Mouse (Mus musculus) mesoderm, embryonic 11.5 days (tissue): ENCODE measurements around the gene Pip5k1b.

Experiments used
- DNase-seq: peaks from one replicate; pipeline ENCODE4 v3.0.0-alpha.2; 2012; ENCODE audit warnings: low read depth, low spot score

Gene Pip5k1b

DNA sequence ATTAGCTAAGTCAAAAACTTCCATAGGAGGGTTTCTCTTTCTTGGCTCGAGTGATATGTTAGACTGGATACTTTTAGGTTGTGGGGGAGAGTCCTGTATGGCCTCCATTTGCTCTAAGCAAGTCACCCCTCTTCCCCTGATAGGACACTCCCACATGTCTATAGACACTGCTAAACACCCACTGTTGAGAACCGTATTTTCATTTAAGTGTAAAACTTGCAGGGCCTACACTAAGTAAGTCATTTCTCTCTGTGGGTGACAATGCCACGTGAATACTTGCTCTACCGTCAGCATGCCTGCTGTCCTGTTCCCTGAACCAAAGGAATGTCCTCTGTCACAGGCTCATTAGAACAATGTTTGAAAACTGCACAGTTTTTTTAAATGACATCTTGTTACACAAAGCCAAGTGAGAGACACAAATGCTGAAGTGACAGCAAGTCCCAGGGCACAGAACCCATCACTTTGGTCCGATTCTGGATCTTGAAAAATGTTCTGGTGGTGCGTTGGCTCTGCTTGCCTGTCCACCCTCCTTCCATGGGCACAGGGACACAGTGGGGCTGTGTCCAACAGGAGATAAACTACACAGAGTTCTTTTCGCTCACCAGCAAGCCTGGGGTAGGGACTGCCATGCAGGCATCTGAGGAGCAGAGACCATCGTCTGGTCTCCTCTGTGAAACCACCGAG is 138.6 kb downstream of the Pip5k1b start:
- no peak for DNase-seq

DNA sequence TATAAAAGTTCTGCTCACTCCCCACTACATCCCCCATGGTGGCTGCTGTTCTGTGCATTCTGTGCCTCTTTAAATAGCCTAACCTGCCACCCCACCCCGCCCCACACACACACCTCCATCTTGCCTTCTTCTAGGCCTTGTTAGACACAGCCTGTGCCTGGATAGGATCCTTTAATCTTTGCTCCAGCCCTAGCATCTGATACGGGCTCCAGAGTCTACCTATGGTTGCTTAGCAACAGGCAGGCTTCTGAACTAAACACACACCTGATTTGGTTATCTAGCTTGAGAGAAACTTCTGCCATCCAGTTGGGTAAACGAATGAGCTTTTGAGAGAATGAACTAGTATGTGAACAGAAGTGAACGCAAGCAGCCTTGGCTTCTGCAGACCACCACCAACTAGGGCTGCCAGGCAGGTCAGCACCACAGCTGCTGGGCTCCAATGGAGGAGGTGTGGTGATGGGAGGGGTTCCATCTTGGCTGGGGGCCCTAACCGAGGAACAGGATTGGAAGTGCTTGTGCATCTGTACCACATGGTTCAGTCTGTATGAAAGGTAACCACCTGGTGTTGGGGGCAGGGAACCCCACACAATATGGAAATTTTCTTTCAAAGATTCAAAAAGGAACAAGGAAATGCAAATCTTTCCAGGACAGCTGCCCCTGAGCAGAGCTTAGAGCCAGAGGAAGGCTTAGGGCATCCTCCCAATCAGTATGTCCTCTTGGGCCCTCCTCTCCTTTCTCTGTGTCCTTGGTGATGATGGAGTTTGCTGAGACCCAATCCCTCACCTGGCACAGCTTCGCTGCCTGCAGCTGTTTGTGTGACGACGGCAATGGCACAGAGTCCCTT is 139.7 kb downstream of the Pip5k1b start:
- no peak for DNase-seq

DNA sequence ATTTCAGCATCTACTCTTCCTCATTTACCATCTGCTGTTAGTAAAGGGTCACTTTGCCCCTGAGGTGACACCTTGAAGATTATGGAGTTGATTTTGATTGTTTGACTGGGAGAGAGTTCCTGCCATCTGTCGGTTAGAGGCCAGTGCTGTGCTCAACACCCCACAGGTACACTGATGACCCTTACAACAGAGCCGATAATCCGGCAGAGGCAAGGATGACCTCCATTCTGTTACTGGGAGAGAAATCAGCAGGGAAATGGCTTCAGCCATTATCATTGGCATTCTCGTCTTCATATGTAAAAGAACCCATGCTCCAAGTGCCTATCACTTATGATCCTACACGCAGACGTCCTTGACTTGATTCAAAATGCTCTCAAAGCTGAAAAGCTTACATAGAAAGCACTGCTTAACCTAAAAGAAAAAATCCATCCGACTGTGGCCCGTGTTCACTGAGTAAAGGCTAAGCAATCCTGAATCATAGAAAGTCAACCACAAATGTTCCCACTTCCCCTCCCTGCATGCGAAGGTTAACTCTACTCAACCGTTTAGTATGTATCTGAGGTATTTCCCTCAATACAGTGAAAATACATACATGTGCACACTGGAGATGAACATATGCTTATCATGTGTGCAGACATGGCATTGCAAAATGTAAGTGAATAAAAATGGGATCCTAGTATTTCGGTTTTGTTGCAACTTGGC is 146.7 kb downstream of the Pip5k1b start:
- no peak for DNase-seq

DNA sequence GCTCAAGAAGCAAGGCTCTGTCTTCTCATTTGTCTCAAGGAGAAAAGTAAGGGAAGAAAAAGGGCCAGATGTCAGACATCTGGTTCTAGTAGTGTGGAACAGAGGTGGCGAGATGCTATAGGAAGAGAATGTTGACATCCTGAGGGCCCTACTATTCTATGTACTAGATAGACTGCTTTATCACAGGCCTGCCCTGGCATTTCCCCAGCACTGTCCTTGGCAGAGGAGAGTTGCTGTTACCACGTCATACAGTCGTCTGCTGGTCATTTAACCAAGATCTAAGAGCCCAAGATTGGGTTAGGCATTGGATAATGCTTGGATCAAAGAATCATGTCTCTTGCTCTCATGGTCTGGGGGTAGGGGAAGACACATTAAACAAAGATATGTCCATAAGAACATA is 151.0 kb downstream of the Pip5k1b start:
- DNase-seq = no peak

DNA sequence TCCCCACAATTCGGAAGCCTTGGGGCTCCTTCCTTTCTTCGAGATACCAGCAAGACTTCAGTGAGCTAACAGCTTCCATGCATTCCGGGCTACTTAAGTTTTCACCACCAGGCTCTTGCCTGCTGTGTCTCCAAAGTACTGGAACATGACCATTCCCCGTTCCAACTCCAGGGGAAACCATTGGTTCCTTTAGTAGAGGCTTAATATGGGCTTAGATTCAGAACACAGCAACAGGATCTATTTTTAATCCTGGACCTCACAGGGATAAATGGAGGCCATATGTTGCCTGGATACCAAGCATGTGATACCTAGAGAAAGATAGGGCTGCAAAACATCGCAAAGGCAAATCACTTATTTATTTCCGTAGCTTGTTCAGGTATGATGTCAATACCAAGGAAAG is 152.4 kb downstream of the Pip5k1b start:
- DNase-seq = no peak

DNA sequence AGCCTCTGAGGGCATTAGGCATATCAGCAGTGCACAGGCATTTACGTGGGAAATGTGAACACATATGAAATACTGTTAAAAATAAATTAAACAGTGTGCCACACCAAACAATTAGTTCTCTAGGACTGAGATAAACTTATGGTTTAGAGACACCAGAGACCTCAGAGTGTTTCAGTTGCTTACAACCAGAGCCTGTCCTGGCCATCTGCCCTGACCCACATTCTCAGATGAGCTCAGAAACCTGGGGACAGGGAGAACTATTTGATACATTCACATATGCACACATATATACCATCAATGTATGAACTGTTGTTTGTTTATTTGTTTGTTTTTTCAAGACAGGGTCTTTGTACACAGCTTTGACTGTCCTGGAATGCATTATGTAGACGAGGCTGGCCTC is 161.8 kb downstream of the Pip5k1b start:
- no peak for DNase-seq

DNA sequence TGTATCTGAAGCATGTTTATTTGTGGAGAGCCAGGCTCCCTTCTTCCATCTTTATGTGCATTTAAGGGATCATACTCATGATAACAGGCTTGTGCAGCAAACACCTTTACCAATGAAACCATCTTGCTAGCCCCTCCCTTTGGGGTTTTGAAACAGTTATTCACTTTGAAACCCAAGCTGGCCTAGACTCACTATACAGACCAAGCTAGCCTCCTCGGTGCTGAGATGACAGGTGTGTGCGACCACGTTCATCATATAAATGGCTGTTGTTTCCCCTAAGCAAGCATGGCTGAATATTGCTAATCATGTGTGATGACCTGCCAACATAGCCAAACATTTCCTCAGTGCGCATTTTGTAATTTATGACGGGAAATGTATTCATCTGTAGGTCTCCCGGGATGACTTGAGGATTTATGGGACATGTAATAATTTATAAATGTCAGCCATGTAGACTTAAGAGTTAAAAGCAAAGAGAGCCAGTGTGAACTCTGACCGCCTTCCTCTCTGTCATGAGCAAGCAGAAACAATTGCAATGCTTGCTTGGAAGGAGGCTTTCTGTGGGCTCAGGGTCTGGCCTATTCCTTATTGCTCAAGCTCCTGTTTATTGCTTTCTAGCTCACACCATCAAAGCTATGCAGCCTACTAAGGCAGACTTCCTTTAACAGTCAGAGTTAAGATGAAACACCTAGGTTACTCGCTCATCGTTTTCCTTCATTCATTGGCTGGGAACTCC is 164.0 kb downstream of the Pip5k1b start:
- DNase-seq = peak; percentile 84

DNA sequence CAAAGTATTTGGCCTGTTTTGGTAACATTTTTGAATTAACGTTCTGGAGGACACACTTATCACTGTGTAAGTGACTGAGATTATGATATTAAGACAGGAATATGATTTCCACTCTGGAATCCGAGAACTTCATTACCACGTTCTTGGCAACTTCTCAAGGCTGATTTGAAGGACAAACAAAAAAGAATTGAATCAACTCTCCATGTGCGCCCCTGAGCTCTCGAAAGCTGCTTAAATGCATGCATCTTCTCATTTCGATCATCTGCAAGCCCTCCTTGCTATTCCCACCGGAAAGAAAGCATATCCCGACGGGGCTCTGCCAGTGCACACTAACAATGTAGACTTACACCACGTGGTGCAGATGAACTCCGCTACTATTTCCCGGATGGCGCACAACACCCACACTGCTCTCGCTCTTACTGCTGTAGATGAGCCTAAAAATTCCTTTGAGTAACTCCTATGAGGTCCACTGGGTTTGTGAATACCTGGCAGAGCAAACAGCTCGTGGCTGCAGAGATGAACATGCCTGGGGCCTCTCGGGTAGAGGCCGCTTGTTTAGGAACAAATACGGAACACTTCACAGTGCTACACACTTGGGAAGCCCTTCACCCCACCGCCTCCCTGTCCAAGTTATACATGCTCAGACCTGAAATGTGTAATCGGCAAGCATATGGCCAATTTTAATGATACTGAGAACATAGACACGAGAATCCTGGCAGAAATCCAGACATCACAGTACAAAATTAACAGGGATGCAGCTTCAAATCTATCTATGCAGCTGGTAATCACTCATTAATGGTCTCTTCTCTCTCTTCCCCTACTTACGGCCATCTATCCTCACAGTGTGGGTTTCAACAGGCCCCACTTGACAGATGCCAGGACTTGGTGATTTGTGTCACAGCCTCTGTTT is 168.5 kb downstream of the Pip5k1b start:
- DNase-seq = no peak

DNA sequence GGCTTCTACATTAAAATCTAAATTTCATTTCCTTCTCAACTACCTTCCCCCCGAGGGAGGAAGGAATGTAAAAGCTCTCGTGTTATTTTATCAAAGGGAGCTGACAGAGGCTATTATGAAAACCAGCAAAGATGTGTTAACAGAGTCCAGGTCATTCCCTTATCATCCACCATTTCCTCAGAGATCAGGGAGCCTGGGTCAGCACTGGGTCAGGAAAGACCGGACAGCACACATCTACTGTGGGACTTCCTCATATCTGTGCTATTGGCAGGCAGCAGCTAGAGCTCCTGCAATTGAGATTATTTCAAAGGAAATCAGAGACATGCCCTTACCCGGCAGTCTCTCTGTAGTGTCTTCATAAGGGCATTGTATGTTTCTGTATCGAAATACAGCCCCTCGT is 177.2 kb downstream of the Pip5k1b start:
- DNase-seq = no peak

DNA sequence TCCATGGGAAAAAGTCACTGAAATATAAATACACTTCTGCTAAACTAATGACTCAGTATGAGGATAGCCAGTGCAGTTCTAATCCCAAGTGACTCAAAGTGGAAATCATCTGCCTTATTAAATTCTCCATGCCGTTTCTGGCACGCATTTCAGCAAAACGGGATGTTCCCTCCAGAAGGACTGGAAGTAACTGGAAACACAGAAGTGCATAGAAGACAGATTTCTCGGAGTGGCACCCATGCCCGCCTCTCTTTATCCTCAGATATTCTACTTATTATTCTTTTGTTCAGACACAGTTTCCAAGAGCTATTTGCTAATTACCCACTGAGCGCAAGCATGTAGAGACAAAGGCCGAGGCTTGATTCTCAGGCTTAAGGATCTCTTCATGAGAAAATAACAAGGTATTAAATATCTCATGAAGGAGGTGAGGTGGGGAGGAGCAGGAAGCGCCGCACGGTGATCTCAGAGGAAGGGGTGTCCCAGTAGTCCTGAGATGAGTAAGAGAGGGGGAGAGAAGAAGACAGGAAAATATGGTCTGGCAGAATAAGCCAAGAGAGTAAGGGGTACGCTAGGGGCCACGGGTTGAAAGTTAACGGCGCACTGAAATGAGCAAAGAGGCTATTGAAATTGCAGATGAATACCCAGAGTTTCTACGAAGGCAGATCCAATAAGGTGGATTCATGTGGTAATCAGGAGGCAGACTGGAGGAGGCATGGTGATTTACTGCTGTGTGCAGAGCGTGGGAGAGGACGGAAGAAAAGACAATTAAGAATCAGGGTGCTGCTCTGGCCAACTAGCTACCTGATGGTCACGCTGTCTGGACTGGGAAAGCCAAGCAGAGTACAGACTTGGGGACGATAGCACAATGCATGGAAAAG is 183.7 kb downstream of the Pip5k1b start:
- DNase-seq = peak; percentile 33

DNA sequence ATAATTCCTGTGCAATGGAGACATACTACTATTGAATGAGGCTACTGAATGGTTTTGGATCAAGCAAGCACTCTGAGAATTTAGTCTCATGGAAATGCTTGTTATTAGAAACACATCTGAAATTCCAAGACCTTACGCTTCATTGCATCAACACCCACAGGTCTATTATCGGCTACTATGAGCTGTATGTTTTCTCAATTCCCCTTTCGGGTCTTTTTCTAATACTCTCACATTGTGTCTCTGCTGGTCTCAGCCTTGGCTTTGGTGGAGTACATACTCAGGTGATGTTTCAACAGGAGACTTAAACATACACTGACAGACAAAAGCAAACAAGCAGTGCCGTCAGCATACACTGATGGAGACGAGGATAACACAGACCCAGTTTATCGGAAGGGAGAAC is 187.3 kb downstream of the Pip5k1b start:
- DNase-seq = no peak

DNA sequence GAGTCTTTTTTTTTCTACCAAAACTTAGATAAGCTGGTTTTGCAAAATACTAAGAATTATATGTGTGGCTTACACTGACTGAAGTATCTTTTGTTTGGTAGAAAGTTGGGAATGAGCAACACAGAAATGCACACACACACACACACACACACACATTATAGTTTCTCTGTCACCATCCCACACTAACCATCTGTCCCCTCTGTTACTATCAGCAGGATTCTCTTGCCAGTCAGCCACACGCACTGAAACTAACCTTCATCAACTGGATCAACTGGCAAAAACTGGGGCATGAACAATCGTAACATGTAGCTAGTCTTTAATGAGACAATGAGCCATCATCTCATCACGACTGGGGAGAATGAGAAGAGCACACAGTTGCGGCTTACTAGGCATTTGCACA is 187.9 kb downstream of the Pip5k1b start:
- no peak for DNase-seq

DNA sequence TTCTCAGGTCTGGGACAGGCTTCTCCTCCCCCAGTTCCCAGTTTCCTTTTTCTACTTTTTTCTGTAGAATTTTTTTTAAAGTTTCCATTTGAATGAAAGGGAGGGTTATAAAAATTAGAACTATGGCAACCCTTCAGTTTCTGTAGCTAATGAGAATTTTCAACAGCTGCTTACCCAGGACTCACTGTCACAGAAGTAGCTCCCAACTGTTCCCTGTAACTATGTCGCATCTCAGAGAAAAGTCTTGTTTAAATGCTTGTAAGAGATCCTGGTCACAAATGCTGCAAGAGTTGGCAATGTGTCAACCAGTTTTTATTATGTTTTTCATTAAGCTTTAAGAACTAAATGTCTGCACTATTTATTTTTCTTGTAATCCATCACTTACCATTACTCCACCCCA is 188.9 kb downstream of the Pip5k1b start:
- DNase-seq = no peak

DNA sequence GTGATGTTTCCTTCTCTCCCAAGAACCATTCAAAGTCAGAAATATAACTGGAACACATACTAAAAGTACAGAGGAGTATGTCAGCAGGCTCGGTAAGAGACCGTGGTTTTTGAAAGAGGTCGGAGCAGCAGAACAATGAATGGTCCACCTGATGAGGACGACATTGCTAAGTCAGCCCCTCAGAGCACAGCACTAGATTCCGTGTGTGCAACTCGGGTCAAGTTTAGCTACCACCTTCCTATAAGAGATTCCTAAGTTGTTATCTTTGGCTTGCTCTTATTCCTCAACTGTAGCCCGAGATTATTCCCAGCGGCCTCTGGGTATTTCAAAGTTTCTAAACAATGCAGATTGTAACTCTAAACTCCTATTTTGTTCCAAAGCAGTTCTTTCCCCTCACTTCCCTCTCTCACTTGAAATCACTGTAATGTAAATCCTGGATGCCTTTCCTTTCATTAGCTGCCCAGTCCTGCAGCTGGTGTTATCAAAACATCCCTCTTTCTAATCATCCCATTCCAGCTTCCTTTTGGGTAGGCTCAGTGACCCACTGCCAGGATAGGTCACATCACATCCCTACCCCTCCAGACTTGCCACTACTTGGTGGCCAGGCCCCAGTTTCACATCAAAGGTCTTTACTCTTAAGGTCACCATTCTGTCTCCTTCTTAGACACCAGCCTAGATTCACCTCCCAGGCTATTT is 192.9 kb downstream of the Pip5k1b start:
- no peak for DNase-seq

DNA sequence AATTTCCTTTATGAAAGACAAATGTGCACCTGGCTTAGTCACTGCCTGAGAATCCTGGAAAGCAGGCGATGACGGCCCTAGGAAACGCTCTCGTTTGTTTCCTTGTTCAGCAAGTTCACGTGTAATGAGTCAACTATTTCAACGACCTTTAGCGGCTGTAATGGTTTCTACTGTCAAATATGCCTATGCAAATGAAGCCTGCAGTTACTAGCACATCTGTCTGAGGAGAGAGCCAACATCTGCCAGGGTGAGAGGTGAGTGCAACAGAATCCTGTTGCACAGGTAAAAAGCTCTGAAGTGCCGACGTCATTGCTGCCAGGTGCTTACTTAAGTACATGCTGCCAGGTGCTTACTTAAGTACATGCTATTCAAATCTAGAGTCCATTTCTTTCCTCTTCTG is 196.4 kb downstream of the Pip5k1b start:
- no peak for DNase-seq

DNA sequence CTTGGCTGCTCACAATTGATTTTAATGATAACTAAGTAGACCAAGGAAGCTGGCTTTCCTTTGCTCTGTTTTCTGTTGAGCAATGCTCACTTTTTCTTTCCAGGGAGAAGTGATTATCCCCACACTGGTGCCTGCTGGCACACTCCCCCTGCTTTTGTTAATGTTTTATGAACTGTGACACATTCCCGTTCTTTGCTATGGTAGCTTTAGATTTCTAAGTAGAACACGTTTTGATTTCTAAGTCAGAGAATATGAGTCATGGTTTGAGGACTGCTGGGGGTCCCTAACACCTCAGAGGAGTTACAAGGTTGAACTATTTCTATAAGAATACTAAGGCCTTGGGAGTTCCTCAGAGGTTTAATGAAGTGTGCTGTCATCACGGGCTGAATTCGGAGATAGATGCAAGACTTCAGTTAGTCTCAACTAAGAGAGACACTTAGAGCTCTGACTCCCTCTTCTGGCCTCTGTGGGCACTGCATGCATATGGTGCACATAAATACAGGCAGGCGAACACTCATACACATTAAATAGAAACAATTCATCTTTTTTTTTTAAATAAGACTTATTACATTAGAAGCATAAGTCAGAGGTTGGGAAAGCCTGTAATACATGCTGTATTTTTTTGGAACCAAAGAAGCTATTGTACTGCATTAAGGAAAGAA is 203.2 kb downstream of the Pip5k1b start:
- DNase-seq = no peak

DNA sequence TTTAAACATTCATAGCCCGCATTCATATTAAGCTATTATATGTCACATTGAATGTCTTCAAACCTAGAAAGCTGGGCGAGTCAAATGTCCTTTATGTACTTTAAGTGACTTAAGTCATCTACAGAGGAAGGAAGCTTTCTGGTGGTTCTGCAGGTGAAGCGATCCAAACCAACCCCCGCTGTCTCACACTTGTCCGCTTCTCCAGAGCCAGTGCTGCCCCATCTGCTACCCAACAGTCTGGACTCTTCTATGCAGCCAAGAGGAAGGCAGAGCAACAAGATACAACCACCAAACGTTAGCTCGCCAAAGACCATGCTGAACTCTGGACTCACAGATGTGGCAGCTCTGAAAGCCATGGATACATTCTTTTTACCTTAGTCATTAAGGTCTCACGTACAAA is 211.2 kb downstream of the Pip5k1b start:
- DNase-seq = no peak

DNA sequence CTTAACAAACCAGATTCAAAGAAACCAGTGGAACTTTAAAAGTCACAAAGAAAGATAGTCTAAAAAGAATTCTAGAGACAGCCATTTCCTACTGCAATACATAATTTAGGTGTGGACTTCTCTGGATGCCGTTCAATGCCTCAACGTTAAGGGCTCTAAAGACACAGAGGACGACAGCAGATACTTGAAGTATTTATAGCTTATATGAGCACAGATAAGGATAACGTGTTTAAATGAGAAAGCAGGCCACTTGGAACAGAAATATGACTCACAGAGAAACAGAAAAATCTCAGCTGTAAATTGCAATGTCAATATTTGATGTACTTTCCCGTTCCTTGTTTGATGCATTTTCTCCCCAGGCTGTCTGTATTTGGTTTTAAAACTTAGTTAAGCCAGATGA is 212.9 kb downstream of the Pip5k1b start:
- DNase-seq = no peak
